Mouse (Mus musculus) forebrain, embryonic 11.5 days (tissue): Measurements from ENCODE around the gene Anpep. TPM values are rescaled to one million over a fixed set of nuclear protein-coding genes. Genes with fewer than 3 reads are reported as not detected.
"Not testable (repeated sequence)": the region's sequence is repeated elsewhere in the genome, so short reads cannot be mapped to it uniquely, and the experiment has no call there.

Experiments
- ATAC-seq: fragments of 200-750 bp; cut with Nextera tagmentation; replicated peaks from 2 replicates; pipeline ENCODE4 v1.8.0; 2017; ENCODE audit warnings: moderate TSS enrichment; ENCODE audit not compliant: low FRiP score
- DNase-seq: peaks from one replicate; pipeline ENCODE4 v3.0.0-alpha.2; 2017; ENCODE audit warnings: low spot score
- H3K27ac ChIP-seq: fragments of 300-500 bp; sonication (generic); 2 replicates; pipeline ENCODE4 v1.5.1; 2014; ENCODE audit warnings: low read depth, low read length
- H3K27me3 ChIP-seq: fragments of 300-500 bp; sonication (generic); 2 replicates; pipeline ENCODE4 v1.6.1; 2014; ENCODE audit warnings: mild to moderate bottlenecking, low read length, mixed read lengths; ENCODE audit not compliant: control insufficient read depth, insufficient read depth
- H3K36me3 ChIP-seq: fragments of 300-500 bp; sonication (generic); 2 replicates; pipeline ENCODE4 v1.6.1; 2014; ENCODE audit warnings: mild to moderate bottlenecking, low read length, moderate library complexity, mixed read lengths; ENCODE audit not compliant: control insufficient read depth, insufficient read depth
- H3K4me1 ChIP-seq: fragments of 300-500 bp; sonication (generic); replicated peaks from 2 replicates; pipeline ENCODE4 v1.6.1; 2014; ENCODE audit warnings: low read length, mixed read lengths; ENCODE audit not compliant: control insufficient read depth, insufficient read depth
- H3K4me2 ChIP-seq: fragments of 300-500 bp; sonication (generic); 2 replicates; pipeline ENCODE4 v1.6.1; 2014; ENCODE audit warnings: low read depth, mild to moderate bottlenecking, low read length, moderate library complexity, mixed read lengths; ENCODE audit not compliant: severe bottlenecking
- H3K4me3 ChIP-seq: fragments of 300-500 bp; sonication (generic); 2 replicates; pipeline ENCODE4 v1.5.1; 2014; ENCODE audit warnings: low read depth, low read length
- H3K9ac ChIP-seq: fragments of 300-500 bp; sonication (generic); 2 replicates; pipeline ENCODE4 v1.6.1; 2014; ENCODE audit warnings: low read length
- H3K9me3 ChIP-seq: fragments of 300-500 bp; sonication (generic); 2 replicates; pipeline ENCODE4 v1.6.1; 2016; ENCODE audit warnings: low read length, mixed read lengths; ENCODE audit not compliant: control insufficient read depth
- WGBS: fragments of 180-500 bp; shearing (Covaris S2); extraction: QIAGEN DNeasy Blood & Tissue Kit; methylation state at CpG from one replicate; pipeline ENCODE4 v1.1.7; 2014; 5-methylcytosine and 5-hydroxymethylcytosine counted together
- polyA plus RNA-seq: library from polyadenylated mRNA; unstranded; fragments of >200 nt; fragmentation: Nextera tagmentation; extraction: Ambion mirVana; gene quantifications from 2 replicates; pipeline ENCODE4 v1.2.1, GENCODE M21; 2014

Gene Anpep
- polyA plus RNA-seq, 1 experiment from 2014 or later = 4.1 TPM

DNA sequence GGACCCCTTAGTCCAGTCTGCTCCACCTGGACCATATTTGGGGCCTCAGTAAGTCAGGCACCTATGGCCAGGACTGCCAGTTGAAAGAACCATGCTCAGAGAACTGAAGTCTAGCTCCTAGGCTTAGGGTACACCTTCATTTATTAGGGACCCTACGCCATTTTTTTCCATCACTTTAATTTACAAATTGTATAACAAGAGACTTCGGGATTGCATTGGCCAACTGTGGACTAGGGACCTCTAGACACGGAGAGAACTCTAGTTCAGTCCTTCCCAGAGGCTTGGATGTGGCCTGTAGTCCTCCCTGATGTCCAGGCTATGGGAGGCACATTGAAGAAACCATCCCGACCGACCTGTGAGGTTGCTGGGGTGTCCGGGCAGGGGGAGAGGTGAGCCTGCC, 67.2 kb downstream of the Anpep start, which contains the start of gene Mesp1:
Mesp1 (minus strand) TSS at position 101 of the 400 bp plus-strand sequence.
- H3K9me3 ChIP-seq = no peaks in the 10 kb centered on the region
- no peak within 1 kb of the TSS for H3K27ac ChIP-seq
- ATAC-seq = no peak
- WGBS = 70% methylated on average over 6 of the region's 6 CpGs
- H3K4me1 ChIP-seq = peaks cover 9% of the 10 kb centered on the region
- H3K36me3 ChIP-seq = no peaks in the 10 kb centered on the region
- H3K4me3 ChIP-seq = peak within 1 kb of the TSS; percentile 37
- peak within 1 kb of the TSS; percentile 55 for H3K9ac ChIP-seq
- DNase-seq = no peak
- H3K4me2 ChIP-seq = peak within 1 kb of the TSS; percentile 55
- peaks cover 30% of the 10 kb centered on the region for H3K27me3 ChIP-seq

DNA sequence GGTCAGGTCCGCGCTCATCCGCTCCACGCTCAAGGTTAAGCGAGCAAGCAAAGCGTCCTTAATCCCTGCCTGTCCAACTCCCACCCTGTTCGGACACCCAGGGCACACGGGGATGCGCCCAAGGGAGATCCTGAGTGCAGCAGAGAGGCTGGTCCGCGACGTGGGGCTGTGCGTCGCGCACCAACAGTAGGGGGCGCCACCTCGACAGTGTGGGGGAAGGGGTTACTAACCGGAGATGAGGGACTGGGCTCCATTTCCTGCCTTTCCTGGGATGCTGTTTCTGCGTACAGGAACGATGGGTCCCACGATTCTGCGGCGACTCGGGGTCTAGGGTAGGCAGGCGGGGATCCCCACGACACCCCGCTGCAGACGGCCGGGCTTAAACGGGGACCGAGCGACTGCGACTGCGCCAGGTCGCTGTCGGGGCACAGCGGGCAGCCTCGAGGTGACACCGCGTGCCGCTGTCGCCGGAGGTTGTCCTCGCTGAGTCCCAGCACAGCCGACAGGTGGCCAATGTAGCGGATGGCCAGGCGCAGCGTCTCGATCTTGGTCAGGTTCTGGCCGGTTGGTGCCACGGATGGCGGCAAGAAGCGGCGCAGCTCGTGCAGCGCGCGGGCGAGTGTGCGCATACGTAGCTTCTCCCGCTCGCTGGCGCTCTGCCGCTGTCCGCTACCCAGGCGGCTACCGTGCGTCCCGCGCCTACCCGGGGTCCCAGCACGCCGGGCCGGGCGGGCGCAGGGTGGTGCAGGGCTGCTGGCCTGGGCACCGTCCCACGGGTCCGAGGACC, 68.0 kb downstream of the Anpep start:
- 2% methylated on average over 80 of the region's 80 CpGs for WGBS
- ATAC-seq (0 out of 2 replicates have a peak, but pooled peaks have one; percentile 15), DNase-seq (peak; percentile 79)
- Histone ChIP-seq H3K27me3 (peaks cover 30% of the 10 kb centered on the region), H3K36me3 (no peaks in the 10 kb centered on the region), H3K4me1 (peaks cover 9% of the 10 kb centered on the region), H3K4me3 (peak overlapping the region; percentile 37), H3K4me2 (peak overlapping the region; percentile 55), H3K9ac (peak overlapping the region; percentile 55), H3K27ac (no peak overlapping the region), H3K9me3 (no peaks in the 10 kb centered on the region)

DNA sequence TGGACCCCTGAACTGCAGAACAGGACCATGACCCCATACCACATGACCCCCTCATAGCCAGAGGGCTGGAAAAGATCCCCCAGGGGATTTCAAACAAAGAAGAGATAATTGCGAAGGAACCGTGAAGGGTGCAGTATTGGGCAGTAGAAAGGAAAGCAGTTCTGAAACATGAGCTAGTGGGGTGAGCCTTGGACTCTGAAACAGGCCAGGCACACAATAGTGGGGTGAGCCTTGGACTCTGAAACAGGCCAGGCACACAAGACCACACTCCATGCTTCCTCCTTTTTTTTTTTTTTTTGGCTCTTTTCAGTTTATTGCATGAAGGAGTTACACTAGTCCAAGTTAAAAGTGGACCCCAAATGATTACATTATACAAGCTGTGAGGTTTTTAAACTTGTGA, 71.0 kb downstream of the Anpep start:
- peaks cover 30% of the 10 kb centered on the region for H3K27me3 ChIP-seq

DNA sequence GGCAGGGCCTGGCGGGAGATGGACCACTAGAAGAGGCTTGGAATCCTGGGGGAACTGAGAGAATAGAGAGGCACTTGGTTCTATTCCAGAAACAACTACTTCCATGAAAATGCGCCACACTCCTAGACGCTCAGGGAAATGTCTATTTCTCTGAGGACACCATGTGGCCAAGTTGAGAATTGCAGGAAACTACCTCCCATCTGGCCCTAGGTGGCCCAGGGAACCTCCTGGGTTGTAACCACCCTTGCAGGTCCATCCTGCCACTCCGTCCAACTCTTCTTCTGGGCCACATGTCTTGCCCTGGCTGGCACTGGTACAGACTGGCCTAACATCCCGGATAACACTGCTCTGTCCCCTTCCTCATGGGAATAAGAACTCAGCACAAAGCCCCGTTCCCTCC, 74.6 kb downstream of the Anpep start:
- ATAC-seq (0 out of 2 replicates have a peak, but pooled peaks have one; percentile 30), DNase-seq (peak; percentile 79)
- Histone ChIP-seq H3K4me3 (no peak overlapping the region), H3K27me3 (peaks cover 2% of the 10 kb centered on the region), H3K27ac (no peak overlapping the region), H3K4me1 (peaks cover 4% of the 10 kb centered on the region; the same call in 1 of the 2 replicates), H3K9ac (no peak overlapping the region), H3K4me2 (no peak overlapping the region), H3K9me3 (no peaks in the 10 kb centered on the region), H3K36me3 (no peaks in the 10 kb centered on the region)
- 20% methylated on average over 6 of the region's 6 CpGs for WGBS

More for the DNA sequence above, 71.0 kb downstream of the Anpep start:
- H3K4me3 ChIP-seq, H3K4me2 ChIP-seq, H3K9ac ChIP-seq, H3K4me1 ChIP-seq, ATAC-seq, DNase-seq, H3K9me3 ChIP-seq, H3K36me3 ChIP-seq, H3K27ac ChIP-seq: not testable (repeated sequence)
- 12% methylated on average over 2 of the region's 2 CpGs for WGBS

DNA sequence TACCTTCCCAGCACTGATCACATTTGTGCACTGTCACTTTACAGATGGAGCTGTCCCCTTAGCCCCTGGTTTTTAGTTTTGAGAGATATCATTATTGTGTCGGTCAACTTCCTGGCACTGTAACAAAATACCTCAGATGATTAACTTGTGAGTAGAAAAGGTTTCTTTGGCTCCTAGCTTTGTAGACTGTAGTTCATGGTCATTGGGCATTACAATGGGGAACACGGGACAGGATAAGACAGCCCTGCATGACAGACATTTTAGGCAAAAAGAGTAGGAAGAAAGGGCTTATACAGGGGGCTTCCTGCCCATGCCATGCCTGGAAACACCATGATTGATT, 78.4 kb downstream of the Anpep start:
- no peak overlapping the region for H3K27ac ChIP-seq

DNA sequence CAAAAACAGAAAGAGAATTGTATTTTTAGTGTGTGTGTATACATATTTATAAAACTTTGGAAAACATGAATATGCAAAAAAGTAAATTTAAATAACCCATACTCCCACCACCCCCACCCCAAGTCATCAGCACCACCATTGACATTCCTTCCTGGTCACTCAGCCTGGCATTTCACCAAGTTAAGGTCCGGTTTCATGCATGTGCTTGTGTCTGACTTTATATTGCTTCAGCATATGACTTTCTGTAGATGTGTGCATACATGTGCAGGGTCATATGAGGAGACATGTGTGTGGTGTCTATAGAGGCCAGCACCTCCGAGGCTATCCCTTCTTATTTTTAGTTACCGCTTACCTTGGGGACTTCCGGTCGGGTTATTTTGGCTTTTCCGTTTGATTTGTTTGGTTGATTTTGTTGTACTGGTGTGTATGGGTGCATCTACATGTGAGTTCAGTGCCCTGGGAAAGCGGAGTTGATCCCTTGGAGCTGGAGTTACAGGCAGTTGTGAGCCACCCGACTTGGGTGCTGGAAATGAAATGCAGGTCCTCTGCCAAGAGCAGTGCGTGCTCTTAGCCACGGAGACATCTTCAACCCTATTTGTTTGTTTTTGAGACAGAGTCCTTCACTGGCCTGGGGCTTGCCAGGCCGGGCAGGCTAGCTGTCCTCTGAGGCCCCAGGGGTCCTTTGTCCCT, 78.9 kb downstream of the Anpep start:
- H3K9me3 ChIP-seq = no peaks in the 10 kb centered on the region
- WGBS = 83% methylated on average over 11 of the region's 11 CpGs
- H3K9ac ChIP-seq = no peak overlapping the region
- no peaks in the 10 kb centered on the region for H3K27me3 ChIP-seq
- no peak for ATAC-seq
- no peak overlapping the region for H3K4me2 ChIP-seq
- DNase-seq = no peak
- H3K4me1 ChIP-seq = no peaks in the 10 kb centered on the region; the same call in 1 of the 2 replicates
- H3K27ac ChIP-seq = no peak overlapping the region
- no peak overlapping the region for H3K4me3 ChIP-seq
- H3K36me3 ChIP-seq = no peaks in the 10 kb centered on the region

More for the DNA sequence above, 78.4 kb downstream of the Anpep start:
- no peak for DNase-seq
- Histone ChIP-seq H3K4me2 (no peak overlapping the region), H3K27me3 (no peaks in the 10 kb centered on the region), H3K9me3 (no peaks in the 10 kb centered on the region), H3K9ac (no peak overlapping the region), H3K4me3 (no peak overlapping the region), H3K4me1 (no peaks in the 10 kb centered on the region; the same call in 1 of the 2 replicates), H3K36me3 (no peaks in the 10 kb centered on the region)
- no peak for ATAC-seq
- 80% methylated on average over 2 of the region's 2 CpGs for WGBS

DNA sequence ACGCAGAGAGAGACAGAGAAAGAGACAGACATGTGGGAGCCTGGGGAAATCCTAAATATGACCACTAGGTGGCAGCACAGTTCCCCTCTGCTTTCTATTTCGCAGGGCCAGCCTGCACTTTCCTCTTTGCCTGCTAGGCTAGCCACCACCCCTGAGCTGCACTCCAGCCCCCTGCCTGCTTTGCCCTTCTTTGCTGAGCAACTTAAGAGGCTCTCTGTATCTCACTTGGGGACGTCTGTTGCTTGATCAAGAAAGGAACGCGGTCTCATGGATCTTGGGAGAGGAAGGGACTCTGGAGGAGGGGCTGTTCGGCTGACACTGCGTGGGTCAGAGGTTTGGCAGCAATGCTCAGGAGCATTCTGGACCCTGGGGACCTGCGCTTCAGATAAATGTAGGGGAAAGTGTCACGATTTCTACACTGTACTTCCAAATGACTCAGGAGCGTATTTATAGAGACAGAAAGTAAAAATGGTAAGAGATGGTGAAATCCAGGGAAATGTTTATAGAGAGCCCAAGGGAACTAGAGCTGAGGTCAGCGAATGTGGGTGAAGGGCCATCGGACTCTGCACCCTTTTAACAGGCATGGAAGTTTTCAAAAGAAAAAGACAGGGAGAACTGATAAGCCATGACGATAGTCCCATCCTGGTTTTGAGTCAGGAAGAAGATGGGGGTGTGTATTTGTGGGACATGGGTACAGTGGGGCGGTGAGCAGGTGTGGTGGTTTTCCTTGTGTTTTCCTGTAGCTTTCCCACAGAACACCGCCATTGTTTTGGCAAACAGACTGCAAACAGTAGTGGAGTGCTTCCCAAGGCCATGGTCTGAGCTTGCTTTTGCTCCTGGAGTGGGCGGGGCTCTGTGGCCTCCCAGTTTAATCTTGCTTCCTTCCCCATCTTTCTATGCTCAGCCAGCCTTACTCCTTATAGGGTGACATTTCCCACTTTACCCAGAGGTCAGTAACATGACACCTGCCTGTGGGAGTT, 79.9 kb downstream of the Anpep start:
- 30% methylated on average over 16 of the region's 16 CpGs for WGBS
- ATAC-seq (no peak), DNase-seq (peak; percentile 86)
- Histone ChIP-seq H3K27ac (no peak overlapping the region), H3K9ac (no peak overlapping the region), H3K4me3 (no peak overlapping the region), H3K4me1 (no peaks in the 10 kb centered on the region; the same call in 1 of the 2 replicates), H3K4me2 (peak overlapping the region; percentile 19; the same call in 1 of the 2 replicates), H3K36me3 (no peaks in the 10 kb centered on the region), H3K9me3 (no peaks in the 10 kb centered on the region), H3K27me3 (no peaks in the 10 kb centered on the region)
